Mouse (Mus musculus): ENCODE results near the gene Npl.
"Not testable (repeated sequence)": the region's sequence is repeated elsewhere in the genome, so short reads cannot be mapped to it uniquely, and the experiment has no call there.

The Npl gene

DNA sequence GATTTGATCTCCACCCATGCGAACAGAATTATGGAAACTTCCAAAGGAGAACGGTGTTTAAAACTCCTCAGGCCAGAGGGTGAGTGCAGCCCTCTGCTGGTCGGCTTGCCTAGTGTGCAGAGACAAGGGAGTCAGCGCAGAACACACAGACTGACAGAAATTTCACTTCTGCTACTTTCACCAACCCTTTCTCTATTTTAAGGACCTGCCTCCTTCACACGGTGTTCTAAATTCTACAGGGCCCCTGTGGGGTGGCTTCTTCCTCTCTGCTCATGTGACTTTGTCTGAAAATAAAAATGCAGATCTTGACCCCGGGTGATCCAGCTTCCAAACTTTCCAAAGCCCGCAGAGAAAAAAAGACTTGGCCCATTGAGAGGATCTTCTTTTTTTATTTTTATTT is 60.7 kb downstream of the Npl start:
- no peak for ATAC-seq (ENCODE audit: low TSS enrichment)

DNA sequence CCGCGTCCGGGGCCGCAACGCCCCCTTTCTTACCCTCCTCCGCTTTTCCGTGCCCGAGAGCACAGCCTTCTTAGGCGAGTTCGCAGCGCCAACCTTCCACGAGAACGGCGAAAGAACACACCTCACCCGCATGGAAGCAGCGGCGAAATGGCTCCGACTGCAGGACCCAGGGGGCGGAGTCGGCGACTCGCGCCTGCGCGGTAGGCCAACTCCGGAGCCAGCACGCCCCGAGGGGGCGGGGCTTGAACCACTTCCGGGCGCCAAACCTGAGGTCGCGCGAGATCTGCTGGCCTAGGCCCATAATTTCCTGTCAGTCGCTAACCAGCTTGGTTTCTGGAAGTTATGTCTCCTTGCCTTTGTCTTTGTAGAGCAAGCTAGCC is 62.4 kb downstream of the Npl start, which contains the start of gene Dhx9:
Gene Dhx9 (minus strand): TSS at position 161 of the 380 bp plus-strand sequence.
- ATAC-seq (ENCODE audit: low TSS enrichment) = peak; percentile 95

DNA sequence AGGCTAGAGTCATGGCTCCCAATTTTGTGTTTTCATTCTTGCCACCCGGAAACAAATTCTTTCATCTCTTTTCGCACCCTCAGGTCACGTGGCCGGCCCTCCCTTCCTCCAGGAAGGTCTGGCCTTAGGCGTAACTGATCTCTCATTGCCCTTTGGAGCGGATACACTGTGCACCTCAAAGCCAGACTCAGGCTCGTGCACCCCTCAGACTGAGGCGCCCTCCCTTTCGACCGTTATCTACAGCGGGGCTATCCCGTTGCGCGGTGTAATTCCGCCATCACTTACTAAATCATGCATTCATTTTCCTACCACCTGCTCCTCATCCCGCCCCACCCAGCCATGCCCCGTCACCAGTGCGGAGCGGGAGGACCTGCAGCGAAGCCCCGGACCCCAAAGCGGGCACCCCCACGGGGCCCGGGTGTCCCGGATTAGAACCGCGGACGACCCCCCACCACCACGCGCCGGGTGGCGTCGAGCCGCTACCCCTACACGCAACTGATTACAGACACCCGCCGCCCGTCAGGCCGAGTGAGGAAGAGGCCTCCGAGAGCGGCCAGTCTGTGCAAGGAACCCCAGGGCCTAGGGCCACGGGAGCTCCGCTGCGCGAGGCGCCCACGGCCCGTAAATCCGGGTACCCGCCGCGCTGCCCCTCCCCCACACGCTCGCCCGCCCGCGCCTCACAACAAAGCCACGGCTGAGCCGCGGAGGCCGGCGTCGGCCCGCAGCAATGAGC is 62.9 kb downstream of the Npl start:
- peak; percentile 79 for ATAC-seq (ENCODE audit: low TSS enrichment)

DNA sequence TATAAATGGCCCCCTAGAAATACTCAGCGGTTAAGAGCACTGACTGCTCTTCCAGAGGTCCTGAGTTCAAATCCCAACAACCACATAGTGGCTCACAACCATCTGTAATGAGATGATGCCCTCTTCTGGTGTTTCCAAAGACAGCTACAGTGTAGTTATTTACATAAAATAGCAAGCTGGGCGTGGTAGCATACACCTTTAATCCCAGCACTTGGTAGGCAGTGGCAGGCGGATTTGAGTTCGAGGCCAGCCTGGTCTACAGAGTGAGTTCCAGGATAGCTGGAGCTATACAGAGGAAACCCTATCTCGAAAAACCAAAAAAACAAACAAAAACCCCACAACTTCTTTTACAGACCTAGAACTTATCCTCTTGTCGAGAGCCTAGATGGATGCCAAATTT is 63.7 kb downstream of the Npl start:
- not testable (repeated sequence) for ATAC-seq (ENCODE audit: low TSS enrichment)

DNA sequence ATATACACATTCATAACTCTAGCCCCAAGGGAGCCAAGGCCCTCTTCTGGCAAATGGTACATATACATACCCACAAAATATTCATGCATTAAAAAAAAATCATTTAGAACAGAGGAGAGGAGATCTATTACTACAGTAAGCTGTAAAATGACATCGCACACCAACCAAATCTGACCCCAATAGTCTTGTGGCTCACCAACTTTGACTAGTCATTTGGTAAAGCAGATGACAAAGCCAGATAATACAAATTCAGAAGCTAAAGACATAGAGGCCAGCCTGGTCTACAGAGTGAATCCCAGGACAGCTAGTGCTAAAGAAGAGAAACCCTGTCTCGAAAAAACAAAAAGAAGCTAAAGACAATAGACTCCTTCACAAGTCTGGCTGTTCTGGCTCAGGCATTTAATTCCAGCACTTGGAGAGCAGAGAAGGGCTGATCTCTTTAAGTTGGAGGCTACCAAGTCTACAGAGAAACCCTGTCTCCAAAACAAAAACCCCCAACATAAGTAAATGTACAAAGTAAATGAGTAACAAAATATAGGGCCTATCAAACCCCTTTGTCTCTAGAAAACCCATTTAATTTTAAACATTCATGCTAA is 64.5 kb downstream of the Npl start:
- no peak for ATAC-seq (ENCODE audit: low TSS enrichment)

DNA sequence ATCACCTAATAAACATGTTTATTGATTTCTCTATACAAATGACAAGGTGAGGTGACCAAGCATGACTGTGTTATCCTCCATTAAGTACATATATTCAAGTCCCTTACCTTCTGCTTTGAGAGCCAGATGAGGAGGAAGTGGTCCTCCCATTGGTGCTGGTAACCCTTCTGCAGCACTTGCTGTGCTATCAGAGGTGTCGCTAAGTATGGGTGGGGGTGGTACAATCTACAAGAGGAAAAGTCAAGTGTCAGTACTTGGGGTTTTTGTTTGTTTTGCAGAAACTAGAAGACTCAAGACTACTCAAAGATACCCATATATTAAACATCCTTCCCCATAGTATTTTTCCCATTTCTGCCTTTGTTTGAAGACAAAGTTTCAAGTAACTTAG is 68.8 kb downstream of the Npl start:
- no peak for ATAC-seq (ENCODE audit: low TSS enrichment)

DNA sequence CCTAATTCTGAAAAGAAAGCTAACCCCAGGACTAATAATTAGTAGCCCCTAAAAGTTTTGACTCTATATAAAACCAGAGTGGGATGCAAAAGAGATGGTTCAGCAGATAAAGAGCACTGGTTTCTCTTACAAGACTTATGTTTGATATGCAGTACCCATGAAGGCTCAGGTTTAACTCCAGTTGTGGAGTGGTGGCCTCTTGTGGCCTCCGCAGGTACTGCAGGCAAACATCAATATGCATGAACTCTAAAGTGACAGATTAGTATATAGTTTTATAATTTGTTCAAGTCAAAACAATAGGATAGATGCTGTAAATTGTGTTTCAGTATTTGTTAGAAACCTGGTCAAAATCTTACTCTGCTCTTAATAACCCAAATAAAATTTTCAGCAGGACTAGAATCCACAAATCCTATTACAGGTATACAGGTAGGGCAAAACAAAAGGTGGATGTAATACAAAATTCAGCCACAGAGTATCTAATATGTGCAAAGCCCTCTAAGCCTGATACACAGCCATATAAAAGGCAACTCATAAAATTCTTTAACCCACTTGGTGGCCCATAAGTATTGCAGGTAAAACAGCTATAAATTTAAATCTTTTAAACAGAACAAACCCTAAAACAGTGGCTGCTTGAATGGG is 69.3 kb downstream of the Npl start:
- peak; percentile 59; the same call in 1 of the 2 replicates for ATAC-seq (ENCODE audit: low TSS enrichment)

DNA sequence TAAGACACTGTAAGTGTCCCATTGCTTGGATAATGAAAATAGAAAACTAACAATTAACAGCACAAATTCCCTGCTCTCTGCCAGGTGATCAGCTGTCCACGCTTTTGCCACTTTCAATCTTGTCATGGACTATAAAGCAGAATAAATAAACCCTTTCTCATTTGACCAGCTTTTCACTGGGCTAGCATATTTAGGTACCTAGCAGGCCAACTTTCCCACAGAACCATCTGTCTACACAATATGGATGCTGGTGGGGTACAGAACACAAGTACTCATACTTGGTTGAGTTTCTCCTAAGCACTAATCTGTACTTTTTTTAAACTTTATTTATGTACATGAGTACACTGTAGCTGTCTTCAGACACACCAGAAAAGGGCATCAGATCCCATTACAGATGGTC is 70.5 kb downstream of the Npl start:
- ATAC-seq (ENCODE audit: low TSS enrichment) = no peak

DNA sequence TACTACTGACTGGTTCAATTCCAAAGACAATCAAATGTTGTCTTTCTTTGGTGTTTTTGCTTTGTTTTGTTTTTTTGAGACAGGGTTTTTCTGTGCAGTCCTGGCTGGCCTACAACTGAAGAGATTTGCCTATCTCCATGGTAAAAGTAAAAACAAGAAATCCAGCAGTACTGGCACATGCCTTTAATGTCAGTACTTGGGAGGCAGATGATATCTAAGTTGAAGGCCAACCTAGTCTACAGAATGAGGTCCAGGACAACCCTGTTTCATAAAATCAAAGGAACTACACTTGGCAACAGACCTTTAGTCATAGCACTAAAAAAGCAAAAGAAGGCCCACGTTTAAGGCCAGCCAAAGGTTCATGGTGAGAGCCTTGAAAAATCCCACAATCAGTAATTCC is 88.0 kb downstream of the Npl start:
- no peak for ATAC-seq (ENCODE audit: low TSS enrichment)

DNA sequence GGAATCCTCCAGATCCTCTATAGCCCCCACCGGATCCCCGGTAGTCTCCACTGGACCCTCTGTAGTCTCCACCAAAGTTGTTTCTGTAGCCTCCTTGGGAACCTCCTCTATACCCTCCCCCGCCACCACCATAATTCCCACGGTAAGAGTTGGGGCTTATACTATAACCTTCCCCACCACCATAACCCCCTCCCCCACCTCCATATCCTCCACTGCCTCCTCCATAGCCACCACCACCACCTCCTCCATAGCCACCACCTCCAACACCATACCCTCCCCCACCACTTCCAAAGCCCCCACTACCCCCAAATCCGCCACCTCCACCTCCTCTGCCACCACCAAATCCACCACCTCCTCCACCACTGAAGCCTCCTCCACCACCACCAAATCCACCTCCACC is 93.7 kb downstream of the Npl start:
- no peak for ATAC-seq (ENCODE audit: low TSS enrichment)

DNA sequence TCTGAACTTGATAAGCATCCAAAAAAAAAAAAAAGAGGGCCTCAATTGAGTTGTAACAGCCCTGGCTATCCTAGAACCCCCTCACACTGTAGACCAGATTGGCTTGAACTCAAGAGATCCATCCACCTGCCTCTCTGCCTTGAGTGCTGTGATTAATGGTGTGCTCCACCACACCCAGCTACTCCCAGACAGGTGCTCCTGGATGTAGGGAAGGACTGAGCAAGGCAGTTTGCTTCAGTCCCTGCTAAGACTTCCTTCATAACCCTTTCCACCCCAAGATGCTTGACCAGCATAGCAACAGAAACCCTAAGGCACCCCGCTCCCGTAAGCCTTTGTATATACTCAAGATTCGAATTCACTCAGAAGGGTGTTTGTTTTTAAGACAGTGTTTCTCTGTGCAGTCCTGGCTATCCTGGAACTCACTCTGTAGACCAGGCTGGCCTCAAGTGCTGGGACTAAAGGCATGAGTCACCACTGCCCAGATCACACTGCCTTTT is 96.7 kb downstream of the Npl start:
- no peak for ATAC-seq (ENCODE audit: low TSS enrichment)
